Mouse (Mus musculus): Measurements from ENCODE around the gene Rhbdf2. TPM values are rescaled to one million over a fixed set of nuclear protein-coding genes. Genes with fewer than 3 reads are reported as not detected.
"Not testable (repeated sequence)": the region's sequence is repeated elsewhere in the genome, so short reads cannot be mapped to it uniquely, and the experiment has no call there.

The Rhbdf2 gene
- polyA plus RNA-seq, 1 experiment from 2014 or later, result 1.4 TPM

- no peak overlapping the region for H3K27ac ChIP-seq (replicated peaks)
- WGBS, result 81% methylated on average over 8 of the region's 8 CpGs
- peaks cover 11% of the 10 kb centered on the region for H3K27me3 ChIP-seq
- H3K36me3 ChIP-seq, result no peaks in the 10 kb centered on the region
- ATAC-seq (replicated peaks), result no peak
- H3K4me3 ChIP-seq, result no peak overlapping the region
- no peak overlapping the region for H3K4me2 ChIP-seq (replicated peaks)
- H3K9ac ChIP-seq (replicated peaks), result no peak overlapping the region
- H3K9me3 ChIP-seq, result no peaks in the 10 kb centered on the region
- peaks cover 31% of the 10 kb centered on the region for H3K4me1 ChIP-seq
These were observed 7.3 kb downstream of the Rhbdf2 start for GRCm38 (mm10) chr11:116619561-116619960.

- ATAC-seq (replicated peaks), result no peak
- Histone ChIP-seq H3K9ac (replicated peaks) (no peak overlapping the region), H3K4me2 (replicated peaks) (no peak overlapping the region), H3K4me3 (no peak overlapping the region), H3K4me1 (peaks cover 27% of the 10 kb centered on the region), H3K27me3 (peaks cover 8% of the 10 kb centered on the region), H3K9me3 (no peaks in the 10 kb centered on the region), H3K36me3 (no peaks in the 10 kb centered on the region), H3K27ac (replicated peaks) (no peak overlapping the region)
- 89% methylated on average over 7 of the region's 7 CpGs for WGBS
These were observed 7.7 kb downstream of the Rhbdf2 start for GRCm38 (mm10) chr11:116619156-116619555.

DNA sequence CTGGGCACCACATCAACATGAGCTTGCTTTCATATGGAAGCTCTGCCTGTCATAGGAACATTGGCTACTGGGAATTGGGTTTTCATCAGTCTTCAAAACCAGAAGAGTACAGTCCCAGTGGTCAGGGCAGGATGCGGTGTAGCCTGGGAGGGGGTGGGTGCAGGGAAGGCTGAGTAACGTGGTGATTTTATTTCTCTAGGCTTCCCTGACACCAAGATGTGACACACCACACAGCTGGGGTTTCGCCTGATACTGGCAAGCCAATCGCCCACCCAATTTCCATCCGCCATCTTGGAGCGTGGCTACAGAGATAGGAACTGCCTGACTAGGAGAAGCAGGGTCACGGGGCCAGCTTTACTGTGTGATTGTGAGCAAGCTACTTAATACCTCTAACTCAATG lies 8.2 kb downstream of the Rhbdf2 start:
- Histone ChIP-seq H3K27ac (replicated peaks) (no peak overlapping the region), H3K9me3 (no peaks in the 10 kb centered on the region), H3K4me2 (replicated peaks) (no peak overlapping the region), H3K4me3 (no peak overlapping the region), H3K27me3 (peaks cover 3% of the 10 kb centered on the region; the same call in 1 of the 2 replicates), H3K36me3 (no peaks in the 10 kb centered on the region), H3K9ac (replicated peaks) (no peak overlapping the region), H3K4me1 (peaks cover 22% of the 10 kb centered on the region)
- no peak for ATAC-seq (replicated peaks)
- 92% methylated on average over 7 of the region's 7 CpGs for WGBS

DNA sequence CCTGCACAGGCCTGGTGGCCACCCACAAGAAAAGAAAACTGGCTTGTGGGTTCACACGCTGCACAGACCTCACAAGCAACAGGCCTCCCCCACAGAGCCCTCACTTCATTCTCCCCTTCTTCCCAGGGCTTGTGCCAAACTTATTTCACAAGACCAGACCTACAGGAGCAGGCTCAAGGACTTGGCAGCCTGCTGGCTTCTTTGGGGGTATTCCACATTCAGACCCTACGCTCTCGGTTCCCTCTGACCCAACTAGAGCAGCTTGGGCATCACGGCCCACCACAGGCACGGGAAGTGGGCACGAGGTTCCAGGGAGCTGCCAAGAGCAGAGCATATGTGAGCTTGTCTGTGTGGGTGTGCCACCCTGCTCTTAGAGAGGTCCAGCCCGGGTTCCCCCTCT lies 9.2 kb downstream of the Rhbdf2 start:
- no peaks in the 10 kb centered on the region for H3K9me3 ChIP-seq
- no peak overlapping the region for H3K4me2 ChIP-seq (replicated peaks)
- no peaks in the 10 kb centered on the region for H3K27me3 ChIP-seq
- no peak overlapping the region for H3K4me3 ChIP-seq
- no peak for ATAC-seq (replicated peaks)
- peaks cover 21% of the 10 kb centered on the region; the same call in 1 of the 2 replicates for H3K4me1 ChIP-seq
- 83% methylated on average over 7 of the region's 7 CpGs for WGBS
- H3K27ac ChIP-seq (replicated peaks), result no peak overlapping the region
- no peaks in the 10 kb centered on the region for H3K36me3 ChIP-seq
- H3K9ac ChIP-seq (replicated peaks), result no peak overlapping the region

DNA sequence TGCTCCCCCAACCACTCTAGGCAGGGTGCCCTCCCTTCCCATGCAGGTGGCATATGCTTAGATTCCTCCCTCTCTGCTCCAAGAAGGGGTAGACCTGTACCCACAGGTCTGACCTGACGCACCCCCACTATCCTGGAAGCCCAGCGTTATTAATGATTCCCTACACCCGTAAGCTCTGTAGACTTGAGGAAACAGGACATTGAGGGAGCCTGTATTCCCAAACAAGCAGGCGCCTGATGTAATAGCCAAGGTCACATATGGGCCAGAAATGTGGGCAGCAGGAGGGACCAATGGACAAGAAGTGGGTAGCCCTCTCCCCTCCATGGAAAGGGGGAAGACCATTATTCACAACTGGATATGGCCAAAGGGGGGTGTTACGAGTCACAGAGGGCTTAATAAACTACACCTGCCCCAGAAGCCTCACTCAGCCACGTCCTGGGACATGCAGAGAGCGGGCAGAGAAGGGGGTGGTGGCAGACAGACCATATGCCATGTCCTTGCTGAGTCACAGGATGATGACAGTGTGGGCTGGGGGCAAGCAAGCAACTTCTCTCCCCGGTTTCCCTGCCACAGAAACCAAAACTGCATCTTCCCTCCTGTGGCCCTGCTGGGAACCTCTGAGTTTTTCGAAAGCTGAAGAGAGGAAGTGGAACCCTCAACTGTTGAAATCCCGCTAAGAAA lies 10.2 kb downstream of the Rhbdf2 start:
- ATAC-seq (replicated peaks), result no peak
- Histone ChIP-seq H3K27ac (replicated peaks) (no peak overlapping the region), H3K4me1 (peaks cover 17% of the 10 kb centered on the region; the same call in 1 of the 2 replicates), H3K9ac (replicated peaks) (no peak overlapping the region), H3K27me3 (no peaks in the 10 kb centered on the region), H3K4me3 (no peak overlapping the region), H3K9me3 (no peaks in the 10 kb centered on the region), H3K36me3 (no peaks in the 10 kb centered on the region), H3K4me2 (replicated peaks) (no peak overlapping the region)
- WGBS, result 83% methylated on average over 10 of the region's 10 CpGs

GRCm38 (mm10) chr11:116615735-116616437 lies 10.9 kb downstream of the Rhbdf2 start:
- H3K4me3 ChIP-seq, result no peak overlapping the region
- H3K27me3 ChIP-seq, result no peaks in the 10 kb centered on the region
- H3K9me3 ChIP-seq, result no peaks in the 10 kb centered on the region
- no peak overlapping the region for H3K9ac ChIP-seq (replicated peaks)
- no peak for ATAC-seq (replicated peaks)
- no peak overlapping the region for H3K27ac ChIP-seq (replicated peaks)
- no peaks in the 10 kb centered on the region for H3K36me3 ChIP-seq
- H3K4me1 ChIP-seq, result peaks cover 11% of the 10 kb centered on the region; the same call in 1 of the 2 replicates
- 58% methylated on average over 15 of the region's 15 CpGs for WGBS
- no peak overlapping the region for H3K4me2 ChIP-seq (replicated peaks)

DNA sequence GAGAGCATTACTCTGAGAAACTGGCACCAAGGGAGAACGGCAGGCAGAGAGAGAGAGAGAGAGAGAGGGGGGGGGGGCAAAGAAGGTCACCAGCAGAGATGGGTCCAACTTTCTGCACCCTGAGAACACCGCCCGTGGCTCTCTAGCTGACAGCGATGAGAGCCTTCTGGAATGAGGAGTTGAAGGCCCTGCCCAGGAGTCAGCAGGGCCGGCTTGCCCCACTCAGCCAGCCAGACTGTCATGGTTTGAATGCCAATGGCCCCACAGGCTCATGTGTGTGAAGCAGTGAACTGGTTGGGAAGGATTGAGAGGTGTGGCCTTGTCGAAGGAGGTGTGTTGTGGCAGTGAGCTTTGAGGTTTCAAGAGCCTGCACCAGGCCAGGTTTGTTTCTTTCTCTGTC lies 13.6 kb downstream of the Rhbdf2 start:
- no peak overlapping the region for H3K4me2 ChIP-seq (replicated peaks)
- no peak for ATAC-seq (replicated peaks)
- no peak overlapping the region for H3K27ac ChIP-seq (replicated peaks)
- H3K9ac ChIP-seq (replicated peaks), result no peak overlapping the region
- H3K36me3 ChIP-seq, result no peaks in the 10 kb centered on the region
- 89% methylated on average over 6 of the region's 6 CpGs for WGBS
- no peaks in the 10 kb centered on the region for H3K27me3 ChIP-seq
- no peak overlapping the region for H3K4me3 ChIP-seq
- H3K9me3 ChIP-seq, result no peaks in the 10 kb centered on the region
- peaks cover 6% of the 10 kb centered on the region; the same call in 1 of the 2 replicates for H3K4me1 ChIP-seq

DNA sequence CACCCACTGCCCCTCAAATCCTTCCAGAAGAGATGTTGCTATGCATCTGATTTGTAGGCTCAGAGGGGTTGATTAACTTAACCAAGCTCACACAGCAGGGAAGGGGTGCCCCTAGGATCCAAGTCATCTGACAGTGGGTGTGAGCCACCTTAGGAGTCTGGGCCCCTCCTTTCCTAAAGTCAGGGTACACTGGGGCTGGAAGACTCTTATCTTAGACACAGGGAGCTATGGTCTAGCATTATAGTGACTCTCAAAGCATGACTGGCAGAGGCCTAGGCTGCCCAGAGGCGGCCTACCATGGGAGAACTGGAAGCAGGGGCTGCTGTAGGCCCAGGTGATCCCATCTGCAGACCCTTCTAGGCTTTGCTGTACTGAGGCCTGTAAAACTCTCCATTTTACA lies 14.3 kb downstream of the Rhbdf2 start:
- Histone ChIP-seq H3K4me3 (no peak overlapping the region), H3K9ac (replicated peaks) (no peak overlapping the region), H3K27me3 (no peaks in the 10 kb centered on the region), H3K27ac (replicated peaks) (no peak overlapping the region), H3K4me1 (peaks cover 4% of the 10 kb centered on the region; the same call in 1 of the 2 replicates), H3K36me3 (no peaks in the 10 kb centered on the region), H3K9me3 (no peaks in the 10 kb centered on the region), H3K4me2 (replicated peaks) (no peak overlapping the region)
- ATAC-seq (replicated peaks), result no peak
- WGBS, result 75% methylated on average over 1 of the region's 1 CpGs

DNA sequence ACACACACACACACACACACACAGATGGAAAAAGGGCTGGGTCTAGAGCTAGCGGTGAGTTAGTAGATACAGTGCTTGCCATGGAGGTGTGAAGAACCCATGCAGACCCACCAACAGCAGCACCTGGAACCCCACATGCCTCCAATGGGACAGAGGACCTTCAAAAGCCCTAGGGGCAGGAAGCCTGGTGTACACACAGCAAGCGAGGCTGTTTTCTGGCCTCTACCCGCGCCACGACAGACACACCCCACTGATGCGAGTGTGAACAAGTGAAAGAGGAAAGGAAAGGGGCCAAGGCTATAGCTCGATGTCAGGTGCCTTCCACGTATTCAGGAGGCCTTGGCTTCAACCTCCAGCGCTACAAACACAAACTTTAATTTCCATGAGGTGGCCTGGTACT lies 14.9 kb downstream of the Rhbdf2 start:
- Histone ChIP-seq H3K36me3 (no peaks in the 10 kb centered on the region), H3K4me3 (no peak overlapping the region), H3K4me2 (replicated peaks) (no peak overlapping the region), H3K27me3 (no peaks in the 10 kb centered on the region), H3K4me1 (peaks cover 3% of the 10 kb centered on the region; the same call in 1 of the 2 replicates), H3K9ac (replicated peaks) (no peak overlapping the region), H3K27ac (replicated peaks) (no peak overlapping the region), H3K9me3 (no peaks in the 10 kb centered on the region)
- 93% methylated on average over 9 of the region's 9 CpGs for WGBS
- no peak for ATAC-seq (replicated peaks)

GRCm38 (mm10) chr11:116611168-116611567 lies 15.7 kb downstream of the Rhbdf2 start:
- not testable (repeated sequence) for H3K36me3 ChIP-seq; H3K4me2 ChIP-seq (replicated peaks); H3K27me3 ChIP-seq; H3K9ac ChIP-seq (replicated peaks); H3K27ac ChIP-seq (replicated peaks); H3K4me3 ChIP-seq; ATAC-seq (replicated peaks); H3K9me3 ChIP-seq; H3K4me1 ChIP-seq
- whole genome bisulfite sequencing, result 88% methylated on average over 9 of the region's 9 CpGs

DNA sequence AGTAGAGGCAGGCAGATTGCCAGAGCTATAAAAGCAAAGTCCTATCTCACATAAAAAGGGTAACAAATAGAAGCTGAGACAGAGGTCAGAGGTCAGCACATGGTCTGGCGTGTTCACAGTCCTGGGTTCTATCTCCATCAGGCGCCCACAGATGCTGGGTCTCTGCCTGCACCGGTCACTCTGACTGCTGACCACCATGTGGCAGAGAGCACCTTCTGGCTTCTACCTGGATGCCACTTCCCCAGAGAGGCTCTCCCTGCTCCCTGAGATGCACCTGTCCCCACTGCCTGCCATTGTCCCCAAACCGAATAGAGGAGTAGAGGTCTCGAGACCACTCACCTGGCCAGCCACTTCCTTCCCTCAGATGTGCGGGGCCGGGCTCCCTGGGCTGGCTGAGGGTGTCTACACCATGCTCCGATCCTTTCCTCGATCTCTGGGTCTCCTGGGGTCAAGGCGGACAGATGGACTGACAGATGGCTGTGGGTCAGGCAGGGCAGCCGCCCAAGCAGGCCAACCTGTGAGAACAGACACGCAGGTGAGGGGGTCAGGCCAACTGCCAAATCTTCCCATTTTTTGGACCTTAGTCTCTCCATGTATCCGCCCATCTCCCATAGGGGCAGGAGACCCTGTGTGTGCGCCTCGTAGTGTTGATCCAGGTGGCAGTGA lies 16.7 kb downstream of the Rhbdf2 start:
- Histone ChIP-seq H3K4me1 (no peaks in the 10 kb centered on the region), H3K4me3 (no peak overlapping the region), H3K27me3 (no peaks in the 10 kb centered on the region), H3K27ac (replicated peaks) (no peak overlapping the region), H3K4me2 (replicated peaks) (no peak overlapping the region), H3K9me3 (no peaks in the 10 kb centered on the region), H3K36me3 (no peaks in the 10 kb centered on the region), H3K9ac (replicated peaks) (no peak overlapping the region)
- WGBS, result 94% methylated on average over 15 of the region's 15 CpGs
- no peak for ATAC-seq (replicated peaks)

DNA sequence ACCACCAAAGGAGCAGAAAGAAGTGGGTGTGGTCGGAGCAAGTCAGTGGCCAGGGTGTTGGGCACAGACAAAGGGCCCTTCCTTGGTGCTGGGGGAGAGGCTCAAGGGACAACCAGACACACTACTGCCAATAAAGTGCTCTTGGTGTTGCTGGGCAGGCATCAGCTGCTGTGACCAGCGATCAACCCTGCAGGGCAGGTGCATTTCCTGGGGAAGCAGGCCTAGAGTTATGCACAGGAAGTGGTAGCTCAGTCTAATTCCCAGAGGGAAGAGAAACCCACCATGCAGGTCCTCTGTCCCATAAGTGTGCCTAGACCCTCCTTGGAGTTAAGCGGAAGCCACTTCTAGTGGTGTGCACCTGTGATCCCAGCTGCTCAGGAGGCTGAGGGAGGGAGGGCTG lies 19.1 kb downstream of the Rhbdf2 start:
- H3K27me3 ChIP-seq, result no peaks in the 10 kb centered on the region
- no peak overlapping the region for H3K27ac ChIP-seq (replicated peaks)
- H3K36me3 ChIP-seq, result no peaks in the 10 kb centered on the region
- H3K4me3 ChIP-seq, result no peak overlapping the region
- H3K4me2 ChIP-seq (replicated peaks), result no peak overlapping the region
- no peaks in the 10 kb centered on the region for H3K4me1 ChIP-seq
- H3K9ac ChIP-seq (replicated peaks), result no peak overlapping the region
- 91% methylated on average over 3 of the region's 3 CpGs for WGBS
- no peaks in the 10 kb centered on the region for H3K9me3 ChIP-seq
- no peak for ATAC-seq (replicated peaks)
